Mouse (Mus musculus) liver, embryonic 16.5 days (tissue): ENCODE data around the gene Zbtb20. TPM values are rescaled to one million over a fixed set of nuclear protein-coding genes. Genes with fewer than 3 reads are reported as not detected.

Experiments
- ATAC-seq: fragments of 200-750 bp; cut with Nextera tagmentation; 2 replicates; pipeline ENCODE4 v1.8.0; 2017; ENCODE audit warnings: low read depth, mild to moderate bottlenecking, moderate number of reproducible peaks, moderate library complexity
- H3K27ac ChIP-seq: fragments of 300-500 bp; sonication (generic); 2 replicates; pipeline ENCODE4 v1.5.1; 2014; ENCODE audit warnings: mild to moderate bottlenecking, low read length
- H3K27me3 ChIP-seq: fragments of 300-500 bp; sonication (generic); 2 replicates; pipeline ENCODE4 v1.6.1; 2014; ENCODE audit warnings: low read depth, low read length, mixed read lengths; ENCODE audit not compliant: control insufficient read depth, insufficient read depth
- H3K36me3 ChIP-seq: fragments of 300-500 bp; sonication (generic); 2 replicates; pipeline ENCODE4 v1.6.1; 2014; ENCODE audit warnings: mild to moderate bottlenecking; ENCODE audit not compliant: control insufficient read depth, insufficient read depth
- H3K4me1 ChIP-seq: fragments of 300-500 bp; sonication (generic); 2 replicates; pipeline ENCODE4 v1.6.1; 2014; ENCODE audit warnings: low read depth, low read length, mixed read lengths; ENCODE audit not compliant: control insufficient read depth
- H3K4me2 ChIP-seq: fragments of 300-500 bp; sonication (generic); 2 replicates; pipeline ENCODE4 v1.6.1; 2014; ENCODE audit warnings: low read depth, low read length, mixed read lengths
- H3K4me3 ChIP-seq: fragments of 300-500 bp; sonication (generic); 2 replicates; pipeline ENCODE4 v1.5.1; 2014; ENCODE audit warnings: low read depth, mild to moderate bottlenecking, low read length
- H3K9ac ChIP-seq: fragments of 300-500 bp; sonication (generic); 2 replicates; pipeline ENCODE4 v1.6.1; 2014; ENCODE audit warnings: low read depth, low read length
- H3K9me3 ChIP-seq: fragments of 300-500 bp; sonication (generic); replicated peaks from 2 replicates; pipeline ENCODE4 v1.6.1; 2016; ENCODE audit warnings: low read length; ENCODE audit not compliant: control insufficient read depth
- WGBS: fragments of 180-500 bp; shearing (Covaris S2); extraction: QIAGEN DNeasy Blood & Tissue Kit; methylation state at CpG from one replicate; pipeline ENCODE4 v1.1.7; 2014; ENCODE audit not compliant: insufficient replicate concordance; 5-methylcytosine and 5-hydroxymethylcytosine counted together
- polyA plus RNA-seq: library from polyadenylated mRNA; unstranded; fragments of >200 nt; fragmentation: Nextera tagmentation; extraction: Ambion mirVana; gene quantifications from 2 replicates; pipeline ENCODE4 v1.2.1, GENCODE M21; 2015

Gene Zbtb20
- polyA plus RNA-seq, 1 experiment from 2014 or later, result 5.7 TPM

DNA sequence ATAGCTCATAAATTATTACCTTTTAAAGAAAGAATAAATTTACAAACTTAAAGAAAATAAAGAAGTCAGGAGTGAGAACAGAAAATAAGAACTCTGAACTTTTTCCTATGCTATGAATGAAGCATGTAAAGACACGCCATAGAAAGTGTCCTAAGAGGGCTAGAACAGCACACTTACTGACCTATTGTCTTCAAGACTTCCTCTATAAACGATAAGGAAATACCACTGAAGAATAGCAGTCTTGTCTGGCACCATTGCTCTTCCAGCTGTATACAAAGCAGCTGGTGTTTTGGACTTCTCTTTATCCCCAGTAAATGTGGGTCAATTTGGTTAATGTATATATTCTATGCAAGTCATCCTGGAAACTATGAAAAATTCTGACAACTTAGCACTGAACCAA lies 544.2 kb downstream of the Zbtb20 start:
- no peak overlapping the region for H3K27ac ChIP-seq
- 22% methylated on average over 2 of the region's 2 CpGs for WGBS
- no peaks in the 10 kb centered on the region for H3K36me3 ChIP-seq
- no peak for ATAC-seq
- H3K4me3 ChIP-seq, result no peak overlapping the region
- H3K9ac ChIP-seq, result no peak overlapping the region
- no peak overlapping the region for H3K4me2 ChIP-seq
- H3K27me3 ChIP-seq, result no peaks in the 10 kb centered on the region
- H3K9me3 ChIP-seq, result no peaks in the 10 kb centered on the region
- H3K4me1 ChIP-seq, result no peaks in the 10 kb centered on the region

DNA sequence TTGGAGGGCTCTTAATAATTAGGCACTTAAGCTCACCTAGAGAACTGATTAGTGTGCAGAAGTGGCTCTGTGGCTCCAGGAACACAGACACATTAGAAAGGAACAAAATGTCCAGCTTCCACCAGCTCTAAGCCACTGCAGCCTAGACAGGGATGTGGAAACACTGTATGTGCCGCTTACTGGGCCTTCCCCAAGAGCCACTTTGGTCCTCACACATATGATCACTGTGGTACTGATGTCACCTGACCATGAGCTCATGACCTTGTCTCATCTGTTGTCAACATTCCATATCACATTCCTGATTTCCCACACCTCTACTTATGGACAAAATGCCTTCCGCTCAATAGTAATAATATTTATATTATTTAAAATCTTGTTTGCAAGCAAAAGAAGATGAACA lies 553.3 kb downstream of the Zbtb20 start:
- no peaks in the 10 kb centered on the region for H3K4me1 ChIP-seq
- no peak overlapping the region for H3K4me2 ChIP-seq
- 75% methylated on average over 2 of the region's 2 CpGs for WGBS
- no peak overlapping the region for H3K9ac ChIP-seq
- ATAC-seq, result no peak
- no peak overlapping the region for H3K4me3 ChIP-seq
- H3K9me3 ChIP-seq, result no peaks in the 10 kb centered on the region
- H3K36me3 ChIP-seq, result no peaks in the 10 kb centered on the region
- no peak overlapping the region for H3K27ac ChIP-seq
- H3K27me3 ChIP-seq, result no peaks in the 10 kb centered on the region

DNA sequence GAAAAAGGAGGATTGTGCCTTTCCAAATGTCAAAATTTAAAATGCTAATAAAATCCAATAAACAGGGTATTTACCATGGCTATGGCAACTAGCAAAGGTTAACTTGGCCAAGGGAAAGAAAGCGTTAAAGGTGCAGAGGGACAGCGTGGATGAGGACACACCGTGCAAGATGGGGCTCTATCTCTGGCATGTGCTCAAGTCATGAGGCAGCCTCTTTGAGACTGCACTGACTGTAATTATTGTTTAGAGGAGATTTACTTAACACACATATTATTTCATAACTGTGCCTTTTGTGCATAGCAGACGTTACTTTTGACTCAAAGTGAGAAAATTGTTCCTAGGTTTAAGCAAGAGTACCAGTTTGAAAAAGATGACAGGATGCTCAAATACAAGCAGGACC lies 554.3 kb downstream of the Zbtb20 start:
- no peak for ATAC-seq
- no peak overlapping the region for H3K27ac ChIP-seq
- H3K4me1 ChIP-seq, result no peaks in the 10 kb centered on the region
- no peaks in the 10 kb centered on the region for H3K27me3 ChIP-seq
- H3K9ac ChIP-seq, result no peak overlapping the region
- 74% methylated on average over 4 of the region's 4 CpGs for WGBS
- no peak overlapping the region for H3K4me2 ChIP-seq
- H3K4me3 ChIP-seq, result no peak overlapping the region
- no peaks in the 10 kb centered on the region for H3K9me3 ChIP-seq
- no peaks in the 10 kb centered on the region for H3K36me3 ChIP-seq

DNA sequence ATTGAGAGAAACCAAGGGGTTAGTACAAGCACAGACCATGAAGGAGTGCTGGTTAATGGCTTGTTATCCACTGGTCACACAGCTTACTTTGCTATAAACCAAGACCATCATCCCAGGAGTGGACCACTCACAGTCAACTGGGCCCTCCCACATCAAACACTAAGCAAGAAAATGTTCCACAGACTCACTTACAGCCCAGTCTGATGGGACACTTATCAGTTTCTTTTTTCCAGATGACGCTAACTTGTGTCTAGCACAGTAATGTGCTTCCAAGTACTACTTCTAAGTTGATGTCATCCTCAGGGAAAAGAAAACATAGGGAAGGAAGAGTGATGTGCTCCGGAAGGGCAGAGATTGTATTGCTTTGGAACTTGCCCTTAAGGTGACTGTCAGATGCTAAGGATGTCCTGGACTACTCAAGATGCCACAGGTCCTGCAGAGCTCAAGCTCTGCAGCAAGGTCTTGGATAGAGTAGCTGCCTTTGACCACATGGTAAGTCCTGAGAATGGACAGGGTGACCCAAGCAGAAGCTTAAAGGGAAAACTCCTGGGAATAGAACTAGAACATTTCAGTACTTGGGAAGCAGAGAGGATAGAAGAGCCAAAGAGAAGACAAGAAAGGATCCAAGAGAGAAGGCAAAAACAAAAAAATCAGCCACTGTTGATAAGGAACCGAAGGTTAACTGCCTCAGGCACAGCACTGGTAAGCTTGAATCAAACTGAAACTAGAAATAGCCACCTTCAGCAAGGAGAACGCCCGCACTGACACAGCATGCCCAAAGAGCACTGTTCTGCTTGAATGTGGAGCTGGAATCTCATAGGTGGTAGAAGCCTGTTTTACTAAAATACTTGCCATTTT lies 556.1 kb downstream of the Zbtb20 start:
- H3K9ac ChIP-seq, result no peak overlapping the region
- H3K27me3 ChIP-seq, result no peaks in the 10 kb centered on the region
- no peaks in the 10 kb centered on the region for H3K36me3 ChIP-seq
- no peaks in the 10 kb centered on the region for H3K9me3 ChIP-seq
- no peaks in the 10 kb centered on the region for H3K4me1 ChIP-seq
- no peak overlapping the region for H3K4me3 ChIP-seq
- H3K27ac ChIP-seq, result no peak overlapping the region
- 65% methylated on average over 5 of the region's 5 CpGs for WGBS
- H3K4me2 ChIP-seq, result no peak overlapping the region
- no peak for ATAC-seq

- no peak for ATAC-seq
- Histone ChIP-seq H3K36me3 (no peaks in the 10 kb centered on the region), H3K27ac (no peak overlapping the region), H3K9ac (no peak overlapping the region), H3K4me1 (no peaks in the 10 kb centered on the region), H3K4me3 (no peak overlapping the region), H3K27me3 (no peaks in the 10 kb centered on the region), H3K4me2 (no peak overlapping the region), H3K9me3 (no peaks in the 10 kb centered on the region)
- 55% methylated on average over 3 of the region's 3 CpGs for WGBS
Measured at GRCm38 (mm10) chr16:43434941-43435340, 559.3 kb downstream of the Zbtb20 start.

DNA sequence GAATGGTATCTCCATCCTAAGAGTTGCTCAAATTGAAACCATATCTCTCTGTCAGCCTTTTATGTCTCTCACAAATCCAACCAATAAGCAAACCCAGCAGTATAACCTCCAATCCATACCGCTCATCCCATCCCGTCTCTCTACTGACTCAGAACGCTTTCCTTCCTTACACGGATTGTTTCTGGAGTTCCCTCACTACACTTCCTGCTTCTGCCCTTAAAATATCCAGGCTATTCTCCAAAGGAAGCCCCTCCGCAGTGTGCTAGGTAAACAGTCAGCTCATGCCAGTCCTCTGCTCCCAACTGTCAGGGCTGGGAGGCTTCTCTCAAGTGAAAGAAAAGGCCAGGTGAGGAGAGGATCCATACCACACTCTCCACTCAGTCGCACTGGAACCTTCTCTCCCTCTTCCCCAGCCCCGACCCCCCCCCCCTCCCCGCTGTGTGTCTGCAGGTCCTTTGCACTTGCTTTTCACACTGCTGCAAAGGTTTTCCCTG lies 563.2 kb downstream of the Zbtb20 start:
- no peak overlapping the region for H3K27ac ChIP-seq
- H3K36me3 ChIP-seq, result no peaks in the 10 kb centered on the region
- 50% methylated on average over 8 of the region's 8 CpGs for WGBS
- no peak overlapping the region for H3K4me2 ChIP-seq
- H3K4me1 ChIP-seq, result no peaks in the 10 kb centered on the region
- H3K4me3 ChIP-seq, result no peak overlapping the region
- no peak overlapping the region for H3K9ac ChIP-seq
- ATAC-seq, result no peak
- H3K27me3 ChIP-seq, result no peaks in the 10 kb centered on the region
- H3K9me3 ChIP-seq, result no peaks in the 10 kb centered on the region

- Histone ChIP-seq H3K4me3 (no peak overlapping the region), H3K27me3 (no peaks in the 10 kb centered on the region), H3K36me3 (no peaks in the 10 kb centered on the region), H3K4me2 (no peak overlapping the region), H3K4me1 (no peaks in the 10 kb centered on the region), H3K9ac (no peak overlapping the region), H3K27ac (no peak overlapping the region), H3K9me3 (no peaks in the 10 kb centered on the region)
- WGBS, result 62% methylated on average over 6 of the region's 6 CpGs
- ATAC-seq, result no peak
Measured at GRCm38 (mm10) chr16:43441392-43441791, 565.7 kb downstream of the Zbtb20 start.

DNA sequence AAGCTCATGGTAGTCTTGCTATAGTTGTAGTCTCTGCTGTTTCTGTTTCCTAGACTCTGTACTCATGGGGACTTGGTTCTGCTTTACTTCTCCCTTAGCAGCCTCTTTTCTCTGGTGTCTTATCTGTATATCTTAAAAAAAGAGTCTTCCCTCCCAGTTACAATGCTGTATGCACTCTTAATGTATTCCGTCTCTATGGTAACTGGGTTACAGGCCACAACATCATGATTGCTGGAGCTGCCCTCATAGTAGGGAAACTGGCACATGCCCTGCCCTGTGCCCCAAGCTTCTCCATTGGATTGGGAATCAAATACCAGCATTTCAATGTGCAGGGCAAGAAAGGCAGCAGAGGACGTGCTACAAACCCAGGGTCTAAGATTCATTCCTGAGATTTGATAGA lies 567.4 kb downstream of the Zbtb20 start:
- 69% methylated on average over 2 of the region's 2 CpGs for WGBS
- ATAC-seq, result no peak

DNA sequence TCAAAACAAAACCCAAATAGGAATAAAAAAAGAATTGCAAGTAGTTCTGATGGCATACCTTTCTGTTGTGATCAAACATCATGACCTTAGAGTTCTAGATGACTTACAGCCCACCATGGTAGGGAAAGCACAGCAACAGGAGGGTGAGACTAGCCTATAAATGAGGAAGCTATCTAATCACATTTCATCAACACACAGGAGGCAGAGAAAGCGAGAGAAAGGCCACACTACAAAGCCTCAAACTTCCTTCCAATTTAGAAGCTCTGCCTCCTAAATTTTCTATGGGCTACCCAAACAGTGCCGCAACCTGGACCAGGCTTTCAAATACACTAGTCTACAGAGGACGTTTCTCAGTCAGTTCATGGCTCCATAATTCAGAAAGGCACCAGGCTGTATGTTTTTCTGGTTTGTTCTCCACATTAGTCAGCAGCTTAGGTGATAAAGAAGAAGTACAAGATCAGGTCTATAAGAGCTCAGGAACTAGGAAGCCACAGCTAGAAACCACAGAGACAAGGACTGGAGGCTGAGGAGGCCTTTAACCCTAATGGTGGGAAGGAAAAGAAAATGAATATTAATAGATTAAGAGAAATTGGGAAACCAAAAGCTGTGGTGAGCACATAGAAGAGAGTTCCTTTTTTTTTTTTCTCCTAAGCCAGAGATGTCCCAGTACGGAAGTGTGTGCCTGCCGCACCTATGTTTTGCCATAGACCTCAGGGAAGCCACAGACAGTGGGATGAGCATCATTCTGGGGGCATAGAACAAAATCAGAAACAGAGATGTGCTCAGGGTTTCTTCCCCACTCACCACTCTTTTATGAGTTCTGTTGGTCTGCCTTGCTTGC lies 572.7 kb downstream of the Zbtb20 start:
- H3K4me2 ChIP-seq, result no peak overlapping the region
- H3K9me3 ChIP-seq, result no peaks in the 10 kb centered on the region
- H3K4me3 ChIP-seq, result no peak overlapping the region
- peak; percentile 24; the same call in 1 of the 2 replicates for ATAC-seq
- no peaks in the 10 kb centered on the region for H3K4me1 ChIP-seq
- H3K36me3 ChIP-seq, result no peaks in the 10 kb centered on the region
- no peaks in the 10 kb centered on the region for H3K27me3 ChIP-seq
- no peak overlapping the region for H3K9ac ChIP-seq
- 26% methylated on average over 5 of the region's 5 CpGs for WGBS
- H3K27ac ChIP-seq, result no peak overlapping the region

More for the DNA sequence above, 567.4 kb downstream of the Zbtb20 start:
- no peaks in the 10 kb centered on the region for H3K9me3 ChIP-seq
- no peaks in the 10 kb centered on the region for H3K27me3 ChIP-seq
- H3K4me3 ChIP-seq, result no peak overlapping the region
- no peak overlapping the region for H3K4me2 ChIP-seq
- H3K9ac ChIP-seq, result no peak overlapping the region
- H3K27ac ChIP-seq, result no peak overlapping the region
- no peaks in the 10 kb centered on the region for H3K4me1 ChIP-seq
- H3K36me3 ChIP-seq, result no peaks in the 10 kb centered on the region
